Mouse (Mus musculus) spleen, adult 18-20 months (tissue): ENCODE measurements at regions not wholly inside any gene's neighbourhood (a gene's known extent, or its start where the extent isn't known, plus 50 kb on each side); places are given as distances from the start of the nearest gene placed in this dataset.

Source experiments
- DNase-seq, 2 experiments: peaks; one replicate each; pipeline ENCODE4 v3.0.0; 2022; ENCODE audit warnings: mixed read lengths in 2 of 2

DNA sequence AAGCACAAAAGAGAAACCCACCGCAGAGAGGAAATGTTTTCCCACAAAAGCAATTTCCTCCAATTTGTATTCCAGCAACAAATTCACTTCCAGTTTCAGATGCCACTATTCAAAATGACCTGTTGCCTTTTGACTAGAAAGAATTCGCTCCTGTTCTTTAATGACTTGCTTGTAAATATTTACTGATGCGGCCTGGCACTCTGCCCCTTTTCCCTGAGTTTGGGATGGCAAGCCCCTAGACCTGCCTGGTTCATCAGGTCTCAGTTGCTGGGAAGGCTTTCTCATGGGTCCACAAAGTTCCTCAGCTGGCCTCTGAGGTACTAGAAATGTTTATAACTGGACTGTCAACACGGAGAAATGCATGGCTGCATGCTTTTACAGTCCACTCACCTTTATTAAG, 161.7 kb upstream of the Phactr1 start:
- no peak for DNase-seq

DNA sequence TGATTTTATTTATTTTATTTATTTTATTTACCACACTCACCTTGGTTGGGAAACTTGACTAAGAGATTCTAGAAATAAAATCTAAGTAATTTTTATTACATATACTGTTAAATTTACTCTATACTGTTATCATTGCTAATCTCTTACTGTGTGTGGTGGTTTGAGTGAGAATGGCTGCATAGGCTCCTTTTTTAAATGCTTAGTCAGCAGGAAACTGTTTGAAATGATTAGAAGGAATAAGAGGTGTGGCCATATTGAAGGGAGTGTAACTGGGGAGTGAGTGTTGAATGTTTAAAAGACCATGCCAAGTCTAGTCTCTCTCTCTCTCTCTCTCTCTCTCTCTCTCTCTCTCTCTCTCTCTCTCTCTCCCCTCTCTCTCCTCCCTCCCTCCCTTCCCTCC, 157.9 kb upstream of the Phactr1 start:
- no peak for DNase-seq

DNA sequence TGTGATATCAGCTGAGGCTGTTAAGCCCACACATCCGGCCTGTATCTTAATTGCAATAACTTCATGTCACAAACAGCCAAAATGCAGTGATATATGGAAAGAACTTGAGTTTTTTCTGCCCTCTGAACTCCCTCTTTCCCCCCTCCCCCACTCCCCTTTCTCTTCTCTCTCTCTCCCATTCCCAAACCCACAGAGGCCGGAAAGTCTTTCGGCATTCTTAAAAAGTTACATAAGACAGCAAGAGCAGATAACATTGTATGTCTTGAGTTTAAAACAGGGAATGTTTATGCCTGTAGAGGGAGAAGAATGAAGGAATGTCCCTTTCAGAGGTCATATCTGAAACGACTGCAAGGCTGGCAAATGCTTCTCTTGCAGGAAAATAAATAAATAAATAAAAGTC, 154.3 kb upstream of the Phactr1 start:
- no peak for DNase-seq

DNA sequence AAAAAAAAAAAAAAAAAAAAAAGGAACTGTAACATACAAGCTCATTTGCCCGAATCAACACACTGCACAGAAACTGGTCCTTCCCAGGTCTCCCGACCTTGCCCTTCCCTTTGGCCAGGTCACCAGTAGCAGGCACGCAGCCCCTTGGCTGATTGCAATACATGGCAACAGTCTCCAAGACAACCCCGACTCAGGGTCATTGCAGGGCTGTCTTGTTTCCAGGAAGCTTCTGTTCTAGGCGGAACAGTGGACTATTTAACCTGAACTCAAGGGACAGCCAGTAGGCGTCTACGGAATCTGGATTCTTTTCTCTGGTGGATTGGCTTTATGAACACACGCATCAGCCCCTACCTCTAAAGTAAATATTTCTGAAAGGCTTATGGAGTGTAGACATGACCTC, 153.5 kb upstream of the Phactr1 start:
- DNase-seq: peak in 1 of 2 experiments; percentile 7

DNA sequence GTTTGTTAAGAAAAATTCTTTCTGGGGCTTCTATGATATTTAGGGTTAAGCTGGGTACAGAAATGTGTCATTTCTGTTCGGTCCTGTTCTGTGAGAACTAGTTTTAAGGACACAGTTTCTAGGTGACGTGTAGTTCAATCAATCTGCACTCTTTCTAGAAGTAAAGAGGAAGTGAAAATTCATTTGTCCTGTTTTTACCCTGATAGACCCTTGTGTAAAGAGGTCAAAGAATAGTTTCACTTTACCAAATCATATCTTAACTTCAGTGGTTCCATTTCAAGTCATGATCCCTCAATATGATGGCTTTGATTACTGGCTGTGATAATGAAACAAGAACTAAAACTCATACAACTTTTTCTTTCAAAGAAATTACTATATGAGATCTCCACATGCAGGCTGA, 152.3 kb upstream of the Phactr1 start:
- no peak for DNase-seq

DNA sequence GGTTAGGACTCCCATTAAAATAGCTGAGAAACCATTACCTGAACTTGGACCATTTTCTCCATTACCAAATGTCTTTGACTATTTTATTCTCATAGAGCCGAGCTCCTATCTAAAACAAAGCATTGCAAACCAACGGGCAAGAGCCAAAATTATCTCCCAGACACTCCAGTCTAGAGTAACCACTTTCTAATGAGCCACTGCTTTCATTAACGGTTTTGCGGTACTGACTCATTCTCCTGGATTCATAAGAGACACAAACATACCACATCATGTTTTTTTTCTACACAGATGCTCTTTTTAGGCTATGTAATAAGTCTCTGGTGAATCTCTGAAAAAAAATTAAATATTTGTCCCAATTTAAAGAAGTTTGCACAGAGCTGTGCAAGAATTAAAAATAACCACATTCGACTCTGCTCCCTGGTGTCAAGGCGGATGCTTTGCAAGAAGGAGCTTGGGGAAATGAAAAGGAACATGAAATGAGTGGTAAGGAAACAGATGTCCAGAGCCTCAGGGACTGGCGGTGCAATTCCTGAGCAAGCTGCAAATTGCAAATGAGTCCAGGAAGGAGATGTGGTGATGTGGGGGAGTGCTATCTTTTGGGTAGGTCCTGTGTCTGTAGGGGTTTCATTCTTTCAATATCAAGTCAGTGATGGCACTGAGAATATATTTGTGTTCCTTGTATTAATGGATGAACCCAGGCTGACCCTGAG, 143.8 kb upstream of the Phactr1 start:
- DNase-seq: no peak

DNA sequence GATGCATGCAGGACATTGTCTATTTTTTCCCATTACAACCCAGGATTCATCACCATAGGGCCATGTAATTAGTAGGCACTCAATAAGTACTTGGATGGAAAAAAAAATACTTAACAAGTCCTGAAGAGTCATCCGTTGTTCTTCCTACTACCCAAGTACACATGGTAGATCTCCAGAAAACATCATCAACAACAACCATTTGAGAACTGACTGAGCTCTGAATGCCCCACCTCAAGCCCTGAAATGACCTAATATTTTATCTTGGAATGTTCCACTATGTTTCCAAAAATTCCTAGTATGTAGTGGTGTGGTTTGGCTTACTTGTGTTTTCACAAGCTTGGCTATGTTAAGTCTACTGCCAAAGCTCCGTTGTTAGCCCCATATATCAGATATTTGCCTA, 142.4 kb upstream of the Phactr1 start:
- no peak for DNase-seq

DNA sequence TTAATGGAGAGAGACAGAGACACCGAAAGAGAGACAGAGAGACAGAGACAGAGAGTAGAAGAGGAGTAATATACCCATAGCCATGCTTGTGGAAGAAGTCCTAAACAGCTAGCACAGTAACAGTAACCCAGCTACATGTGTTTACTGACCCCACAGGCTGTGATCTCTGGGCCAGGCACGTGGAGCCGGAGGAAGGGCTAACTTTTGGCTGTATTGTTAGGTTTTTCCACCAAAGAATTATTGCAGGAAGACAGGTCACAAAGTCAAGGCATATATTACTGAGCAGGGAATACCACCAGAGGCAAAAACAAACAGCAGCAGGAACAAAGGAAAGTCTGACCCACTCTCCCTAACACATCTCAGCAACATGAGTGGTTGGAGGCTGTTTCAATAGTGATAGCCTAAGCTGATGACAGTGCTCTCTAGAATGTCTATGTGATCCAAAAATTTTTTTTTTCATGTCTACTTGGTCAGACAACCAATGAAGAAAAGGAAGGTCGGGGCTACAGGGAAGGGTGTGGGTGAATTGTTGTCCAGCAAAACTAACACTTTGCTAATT, 135.8 kb upstream of the Phactr1 start:
- no peak for DNase-seq

DNA sequence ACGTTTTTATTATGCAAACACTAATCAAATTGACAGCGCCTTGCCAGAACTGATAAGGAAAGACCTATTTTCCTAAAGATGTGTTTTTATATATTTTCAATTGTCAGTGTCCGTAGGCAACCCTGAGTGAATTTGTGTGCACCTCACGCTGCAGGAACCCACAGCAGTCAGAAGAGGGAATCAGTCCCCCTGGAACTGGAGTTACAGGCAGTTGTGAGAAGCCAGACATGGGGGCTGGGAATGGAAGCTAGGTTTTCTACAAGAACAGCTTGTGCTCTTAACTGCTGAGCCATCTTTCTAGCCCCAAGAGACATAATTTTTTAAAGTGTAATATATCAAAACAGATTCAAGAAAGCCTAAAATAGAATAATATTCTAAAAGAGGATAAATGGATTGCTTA, 134.0 kb upstream of the Phactr1 start:
- DNase-seq: no peak

DNA sequence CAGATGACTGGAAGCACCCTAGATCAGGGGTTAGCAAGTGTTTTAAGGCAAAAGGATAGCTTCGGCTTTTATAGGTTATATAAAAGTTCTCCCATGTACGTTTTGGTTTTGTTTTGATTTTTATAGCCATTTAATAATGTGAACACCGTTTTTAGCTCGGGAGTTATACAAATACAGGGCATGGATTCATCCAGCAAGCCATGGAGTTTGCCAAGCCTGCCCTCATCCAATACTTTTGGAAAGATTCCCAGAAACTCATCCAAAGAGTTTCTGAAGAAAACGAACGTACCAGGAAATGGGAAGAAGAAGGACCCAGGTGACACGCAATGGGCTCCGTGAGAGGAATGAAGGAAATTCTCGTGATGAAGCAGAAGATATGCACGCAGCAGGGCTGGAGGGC, 133.6 kb upstream of the Phactr1 start:
- DNase-seq: no peak

DNA sequence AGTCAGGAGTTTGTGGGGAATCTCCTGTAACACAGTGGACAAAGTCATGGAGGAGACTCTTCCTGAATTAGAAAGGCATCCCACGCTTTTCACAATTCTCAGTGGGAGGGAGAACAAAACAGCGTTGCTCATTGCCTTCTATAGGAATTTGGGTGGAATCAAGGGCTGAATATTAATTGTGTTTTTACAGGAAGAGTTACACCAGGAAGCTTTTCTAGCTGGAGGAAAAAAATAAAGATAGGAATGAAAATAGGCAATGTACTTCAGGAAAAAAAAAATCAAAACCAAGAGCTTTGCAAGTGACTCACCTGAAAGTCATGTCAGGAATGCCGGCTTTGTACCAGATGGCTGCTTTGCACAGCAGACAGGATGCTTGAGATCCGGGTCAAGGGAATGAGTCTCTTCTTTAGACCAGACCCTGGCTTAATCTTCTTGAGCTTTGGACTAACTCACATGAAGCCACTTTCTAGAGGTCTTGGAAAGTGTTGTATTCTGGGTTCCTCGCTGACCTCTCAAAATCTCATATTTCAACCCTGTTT, 131.3 kb upstream of the Phactr1 start:
- DNase-seq: no peak

DNA sequence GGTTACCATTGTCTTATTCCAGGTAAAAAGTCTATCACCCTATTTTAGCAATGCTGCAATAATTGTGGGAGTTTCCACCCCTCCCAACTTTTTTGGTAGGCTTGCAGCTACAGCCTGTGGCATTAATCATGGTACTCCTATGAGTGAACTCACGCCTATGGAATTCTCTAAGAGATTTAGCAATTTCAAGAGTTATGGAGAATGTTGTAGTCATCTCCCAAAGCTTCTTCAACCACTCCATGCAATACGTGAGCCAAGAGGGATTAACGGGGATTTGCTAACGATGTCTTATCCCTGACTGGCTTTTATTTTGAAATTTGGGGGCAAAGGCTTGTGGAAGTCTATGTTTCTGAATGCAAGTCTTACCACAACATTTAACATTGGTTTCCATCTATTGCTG, 125.5 kb upstream of the Phactr1 start:
- no peak for DNase-seq

DNA sequence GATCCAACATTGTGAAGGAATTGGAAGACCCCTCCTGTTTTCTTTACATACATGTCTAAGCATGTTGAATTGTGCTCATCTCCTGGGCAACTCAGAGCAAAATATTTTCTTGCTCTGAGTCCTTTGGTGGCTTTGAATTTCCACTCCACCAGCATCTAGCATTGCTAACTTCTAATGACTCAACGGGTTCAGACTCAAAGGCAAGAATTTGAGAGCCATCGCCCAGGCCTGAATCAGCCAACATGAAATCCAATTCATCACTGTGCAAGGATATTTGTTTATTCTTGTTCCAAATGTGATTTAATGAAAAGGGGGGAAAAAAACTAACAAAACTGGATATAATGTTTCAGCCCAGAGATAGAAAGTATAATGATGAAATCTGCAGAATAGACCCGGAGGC, 121.9 kb upstream of the Phactr1 start:
- no peak for DNase-seq

DNA sequence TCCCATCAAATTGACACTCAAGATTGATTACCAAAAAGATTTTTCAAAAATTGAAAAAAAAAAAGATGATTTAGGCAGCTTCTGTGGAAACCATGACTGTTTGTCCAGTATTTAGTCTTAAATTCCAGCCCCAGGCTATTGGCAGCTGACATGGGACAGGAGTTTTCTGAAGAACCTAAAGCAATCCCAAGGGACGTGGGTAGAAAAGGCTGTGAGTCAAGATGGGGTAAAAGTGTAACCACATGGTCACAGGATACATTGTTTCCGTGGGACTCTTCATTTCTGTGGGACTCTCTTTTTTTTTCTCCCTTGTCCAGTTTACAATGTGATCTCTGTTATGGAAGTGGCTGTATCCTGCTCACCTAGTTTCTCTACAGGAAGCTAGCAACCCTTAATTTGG, 119.0 kb upstream of the Phactr1 start:
- DNase-seq: no peak

DNA sequence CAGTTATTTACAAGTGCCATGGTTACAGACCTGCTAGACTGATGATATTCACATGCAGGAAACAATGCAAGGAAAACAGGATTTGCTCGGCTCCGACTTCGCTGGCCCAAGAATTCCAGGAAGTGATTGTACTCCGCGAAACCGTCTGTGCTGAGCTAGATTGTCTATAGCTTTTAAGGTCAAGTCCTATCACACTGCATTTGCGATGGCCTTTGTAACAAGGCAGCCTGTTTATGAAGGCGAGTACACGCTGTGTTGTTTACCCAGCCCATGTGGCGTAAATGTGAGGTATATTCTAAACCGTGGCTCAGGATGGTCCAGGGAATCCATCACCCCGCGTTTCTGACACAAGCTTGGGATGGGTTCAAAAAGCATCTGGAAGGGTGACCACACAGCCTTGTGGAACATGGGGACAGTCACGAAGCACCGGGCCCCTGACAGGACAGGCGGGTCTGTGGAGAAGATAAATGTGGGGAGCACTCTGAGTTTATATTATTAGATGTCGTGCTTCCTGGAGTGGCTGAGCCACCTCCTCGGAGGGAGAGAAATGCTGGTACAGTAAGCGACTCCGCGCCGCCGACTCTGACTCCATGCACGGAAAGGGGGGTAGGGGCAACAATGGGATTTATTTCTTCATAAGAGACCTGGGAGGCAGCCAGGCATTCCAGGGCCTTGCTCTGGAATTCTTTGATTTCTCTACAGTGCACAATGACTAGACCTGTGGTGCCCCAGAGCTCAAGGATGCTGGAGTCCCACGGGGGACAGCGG, 114.9 kb upstream of the Phactr1 start:
- no peak for DNase-seq

DNA sequence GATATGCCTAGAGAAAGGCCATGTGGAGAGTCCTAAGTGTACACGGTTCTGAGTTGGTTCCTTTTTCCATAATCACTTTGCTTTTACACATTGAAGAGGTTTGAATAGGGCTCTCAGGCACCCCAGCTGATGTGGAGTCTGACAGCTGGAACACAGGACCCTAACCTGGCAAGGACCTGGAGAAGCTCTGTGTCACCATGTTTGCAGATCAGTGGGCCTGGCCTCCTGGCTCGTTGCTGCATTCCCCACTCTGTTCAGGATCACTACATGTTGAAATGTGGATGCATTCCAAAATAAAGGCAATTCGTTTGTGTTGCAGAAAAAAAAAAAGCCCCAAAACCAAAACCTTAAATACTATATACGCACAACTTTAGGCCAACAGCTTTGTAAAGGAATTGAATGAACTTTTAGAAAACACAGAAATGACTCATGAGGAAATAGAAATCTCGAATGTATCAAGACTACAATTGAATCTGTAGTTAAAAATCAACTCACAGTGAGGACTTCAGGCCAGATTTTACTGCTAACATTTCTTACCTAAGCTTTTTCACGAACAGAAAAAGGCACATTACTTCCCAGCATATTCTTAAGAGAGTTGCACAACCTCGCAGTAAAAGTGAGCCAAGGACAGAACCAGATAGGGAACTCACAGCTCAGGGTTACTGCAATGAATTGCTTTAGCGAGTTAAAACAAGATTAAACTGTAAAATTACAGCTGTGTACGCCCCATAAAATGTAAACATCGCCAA, 109.6 kb upstream of the Phactr1 start:
- DNase-seq: no peak

DNA sequence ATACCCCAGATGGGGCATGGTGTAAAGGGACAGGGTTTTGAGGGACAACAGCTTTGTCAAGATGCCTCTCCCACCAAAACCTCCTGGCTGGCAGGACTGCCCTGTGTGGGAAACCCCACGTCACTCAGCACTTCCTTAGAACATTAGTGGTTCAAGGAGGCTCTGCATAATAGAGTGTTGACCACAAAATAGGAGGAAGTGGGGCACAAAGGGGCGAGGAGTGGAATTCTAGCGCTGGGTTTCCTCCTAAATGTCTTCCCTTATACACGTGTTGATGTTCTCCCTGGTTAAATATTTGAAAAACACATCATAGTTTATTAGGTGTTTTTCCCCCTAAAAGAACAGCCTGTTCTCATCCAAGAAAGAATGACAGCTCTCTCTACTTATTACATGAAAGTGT, 106.2 kb upstream of the Phactr1 start:
- DNase-seq: no peak

DNA sequence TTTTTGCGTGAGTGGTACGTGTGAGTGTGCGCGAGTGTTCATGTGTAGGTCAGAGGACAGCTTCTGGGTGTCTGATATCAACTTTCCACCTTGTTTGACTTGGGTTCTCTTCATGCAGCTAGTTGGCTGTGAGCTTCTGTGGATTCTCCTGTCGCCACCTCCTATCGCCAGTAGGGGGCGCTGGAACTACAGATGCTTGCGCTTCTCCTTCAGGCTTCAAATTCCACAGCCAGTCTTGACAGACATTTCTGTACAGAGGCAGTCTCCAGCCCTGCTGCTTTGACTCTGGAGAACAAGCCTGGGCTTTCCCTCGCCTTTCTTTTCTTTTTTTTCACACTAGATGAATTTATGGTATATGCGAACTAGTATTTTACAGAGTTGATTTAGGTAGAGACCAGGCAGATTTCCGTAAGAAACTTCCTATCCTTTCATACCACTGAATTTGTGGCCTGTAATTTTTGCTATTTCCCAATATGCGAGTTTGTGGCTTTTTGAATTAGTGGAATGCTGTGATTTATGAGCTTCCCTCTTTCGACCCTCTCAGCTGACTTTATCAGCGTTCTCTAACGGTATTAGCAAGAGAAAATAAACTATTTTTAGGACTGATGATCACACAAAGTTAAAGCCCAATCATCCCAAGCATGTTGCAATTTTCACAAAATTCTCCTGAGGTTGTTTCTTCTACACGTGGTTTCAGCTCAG, 104.5 kb upstream of the Phactr1 start:
- DNase-seq: peak; percentile 13 to 46

DNA sequence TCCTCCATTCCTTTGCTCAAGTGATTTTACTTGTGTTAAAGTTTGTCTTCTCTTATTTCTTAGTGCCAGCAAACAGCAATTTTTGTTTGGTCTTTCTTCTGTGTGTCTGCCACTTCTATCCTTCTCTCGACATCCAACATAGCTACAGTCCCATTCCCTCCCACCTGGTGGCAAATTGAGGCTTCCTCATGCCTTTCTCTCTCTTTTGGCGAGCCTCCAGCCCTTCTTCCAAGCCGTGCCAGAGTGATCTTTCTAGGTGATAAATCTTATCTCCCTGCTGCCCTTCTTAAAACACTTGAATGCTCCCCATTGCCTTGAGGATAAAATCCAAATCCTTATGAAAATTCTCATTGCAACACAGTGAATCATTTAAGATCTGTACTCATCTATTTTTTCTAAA, 101.0 kb upstream of the Phactr1 start:
- no peak for DNase-seq

DNA sequence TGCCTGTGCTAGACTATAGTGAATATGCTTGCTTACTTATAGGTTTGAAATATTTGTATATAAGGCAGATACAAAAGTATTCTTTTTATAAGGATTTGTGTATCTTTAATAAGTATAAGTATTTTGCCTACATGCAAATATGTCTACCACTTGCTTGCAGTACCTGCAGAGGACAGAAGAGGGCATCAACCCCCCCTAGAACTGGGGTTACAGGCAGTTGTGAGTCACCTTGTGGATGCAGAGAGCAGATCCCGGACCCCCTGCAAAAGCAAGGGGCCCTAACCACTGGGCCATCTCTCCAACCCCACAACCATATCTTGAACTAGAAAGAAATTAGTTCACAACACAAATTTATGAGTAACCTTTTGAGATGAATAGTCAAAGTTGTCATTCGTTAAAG, 91.3 kb upstream of the Phactr1 start:
- DNase-seq: no peak

DNA sequence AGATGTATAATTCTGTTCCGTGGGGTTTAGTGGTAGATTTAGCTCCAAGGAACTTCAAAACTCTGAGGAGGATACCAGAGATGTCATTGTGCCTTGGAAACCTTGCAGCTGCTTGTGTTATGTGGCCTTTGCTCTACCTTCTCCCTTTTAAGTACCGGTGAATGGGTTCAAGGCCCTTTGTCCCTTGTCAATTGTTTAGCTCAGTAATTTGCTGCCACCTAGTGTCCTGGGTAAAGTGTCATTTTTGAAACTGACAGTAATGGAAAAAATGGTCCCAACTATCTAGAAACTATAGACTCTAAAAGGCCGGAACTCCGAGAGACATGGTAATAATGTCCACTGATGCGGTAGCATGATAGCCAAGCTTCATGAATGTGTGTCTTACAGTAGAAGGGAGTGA, 90.8 kb upstream of the Phactr1 start:
- DNase-seq: no peak

DNA sequence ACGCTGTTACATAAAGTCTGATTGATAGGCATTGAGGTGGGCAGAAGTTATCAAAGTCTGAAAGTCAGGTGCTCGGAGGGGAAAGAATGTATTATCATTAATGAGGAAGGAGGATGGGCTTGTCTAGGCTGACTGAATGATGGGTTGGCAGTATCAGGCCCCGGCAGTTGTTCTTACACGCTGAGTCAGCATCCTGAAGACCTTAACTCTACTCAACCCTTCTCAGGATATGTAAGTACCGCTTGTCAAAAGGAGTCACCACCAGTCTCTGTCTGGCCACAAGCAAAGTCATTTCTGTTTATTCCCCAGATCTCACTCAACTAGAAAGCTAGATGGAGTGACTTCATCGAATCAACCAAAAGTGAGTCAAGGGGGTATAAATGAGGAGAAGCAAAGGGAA, 90.0 kb upstream of the Phactr1 start:
- DNase-seq: no peak

DNA sequence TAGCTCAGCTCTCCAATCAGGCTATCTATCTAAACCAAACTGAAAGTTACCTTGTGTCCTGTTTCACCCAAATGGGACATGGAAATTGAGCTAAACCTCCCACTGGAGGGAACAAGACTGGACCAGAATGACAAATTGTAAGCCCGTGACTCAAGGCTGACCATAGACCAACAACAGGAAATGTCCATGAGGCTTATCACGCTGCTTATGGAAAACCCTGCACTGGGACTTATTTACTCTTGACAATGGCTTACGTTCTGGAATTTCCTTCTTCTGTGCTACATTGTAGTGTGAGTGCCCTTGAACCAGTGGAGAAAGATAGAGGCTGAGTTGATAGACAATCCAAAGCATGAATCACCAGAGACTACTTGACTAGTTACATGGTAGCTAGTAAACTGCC, 87.5 kb upstream of the Phactr1 start:
- no peak for DNase-seq
